Mouse (Mus musculus) midbrain, postnatal 0 days (tissue): ENCODE results near the gene Zfp346. TPM values are rescaled to one million over a fixed set of nuclear protein-coding genes. Genes with fewer than 3 reads are reported as not detected.

Source experiments
- ATAC-seq: fragments of 200-750 bp; cut with Nextera tagmentation; 2 replicates; pipeline ENCODE4 v1.8.0; 2017; ENCODE audit warnings: moderate number of reproducible peaks, mild to moderate bottlenecking, moderate TSS enrichment, moderate library complexity; ENCODE audit not compliant: low FRiP score
- DNase-seq: peaks from one replicate; pipeline ENCODE4 v3.0.0-alpha.2; 2015; ENCODE audit warnings: low spot score
- H3K27ac ChIP-seq: fragments of 300-500 bp; sonication (generic); 2 replicates; pipeline ENCODE4 v1.5.1; 2014; ENCODE audit warnings: low read depth, mild to moderate bottlenecking, low read length, mixed read lengths
- H3K27me3 ChIP-seq: fragments of 300-500 bp; sonication (generic); 2 replicates; pipeline ENCODE4 v1.6.1; 2014; ENCODE audit warnings: low read length, control low read depth, mixed read lengths; ENCODE audit not compliant: insufficient read depth
- H3K36me3 ChIP-seq: fragments of 300-500 bp; sonication (generic); 2 replicates; pipeline ENCODE4 v1.6.1; 2014; ENCODE audit warnings: low read length, control low read depth, mixed read lengths; ENCODE audit not compliant: insufficient read depth
- H3K4me1 ChIP-seq: fragments of 300-500 bp; sonication (generic); 2 replicates; pipeline ENCODE4 v1.6.1; 2014; ENCODE audit warnings: mild to moderate bottlenecking, control low read depth, antibody characterized with exemption, low read length, mixed read lengths; ENCODE audit not compliant: insufficient read depth
- H3K4me2 ChIP-seq: fragments of 300-500 bp; sonication (generic); 2 replicates; pipeline ENCODE4 v1.6.1; 2014; ENCODE audit warnings: low read depth, mild to moderate bottlenecking, low read length, mixed read lengths; ENCODE audit not compliant: poor library complexity, severe bottlenecking
- H3K4me3 ChIP-seq: fragments of 300-500 bp; sonication (generic); 2 replicates; pipeline ENCODE4 v1.5.1; 2014; ENCODE audit warnings: low read depth, mild to moderate bottlenecking, low read length, moderate library complexity
- H3K9ac ChIP-seq: fragments of 300-500 bp; sonication (generic); replicated peaks from 2 replicates; pipeline ENCODE4 v1.6.1; 2014; ENCODE audit warnings: mild to moderate bottlenecking, low read length, moderate library complexity, mixed read lengths; ENCODE audit not compliant: poor library complexity, severe bottlenecking
- H3K9me3 ChIP-seq: fragments of 300-500 bp; sonication (generic); 2 replicates; pipeline ENCODE4 v1.6.1; 2016; ENCODE audit warnings: low read length, control low read depth
- CTCF ChIP-seq: IDR thresholded peaks from 2 replicates; pipeline ENCODE4 v1.5.1; 2016; ENCODE audit warnings: antibody characterized with exemption, mild to moderate bottlenecking
- WGBS: fragments of 180-500 bp; shearing (Covaris S2); extraction: QIAGEN DNeasy Blood & Tissue Kit; methylation state at CpG from one replicate; pipeline ENCODE4 v1.1.7; 2014; 5-methylcytosine and 5-hydroxymethylcytosine counted together
- polyA plus RNA-seq: library from polyadenylated mRNA; unstranded; fragments of >200 nt; fragmentation: Nextera tagmentation; extraction: Ambion mirVana; gene quantifications from 2 replicates; pipeline ENCODE4 v1.2.1, GENCODE M21; 2015
- total RNA-seq: library from RNA; depleted of rRNA; stranded (reverse); fragments of >200 nt; gene quantifications from 2 replicates; pipeline ENCODE4 v1.2.3, GENCODE M21; 2014

The Zfp346 gene
- total and polyA plus RNA-seq, 2 experiments from 2014 or later: 24.8 to 36.8 TPM

DNA sequence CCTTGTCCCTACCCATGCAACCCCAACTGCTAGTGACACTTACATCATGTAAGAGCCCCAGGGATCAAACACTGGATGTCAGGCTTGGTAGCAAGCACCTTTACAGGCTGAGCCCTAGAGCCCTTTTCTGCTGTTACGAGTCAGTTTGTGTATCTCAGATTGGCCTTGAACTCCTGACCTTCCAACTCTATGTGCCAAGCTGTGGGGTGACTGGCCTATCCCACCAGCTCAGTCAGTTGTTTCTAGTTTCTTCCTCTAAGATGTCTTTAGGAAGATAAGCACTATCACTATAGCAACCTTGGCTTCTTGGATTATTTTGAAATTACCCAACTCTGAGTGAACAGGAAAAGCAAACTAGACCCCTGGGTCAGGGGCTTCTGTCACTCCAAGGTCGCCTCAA, 1.8 kb upstream of the Zfp346 start:
- WGBS: 73% methylated on average over 2 of the region's 2 CpGs
- ATAC-seq (no peak), DNase-seq (no peak)
- no peaks in the 10 kb centered on the region for H3K27me3 ChIP-seq
- H3K4me1 ChIP-seq: no peaks in the 10 kb centered on the region
- H3K36me3 ChIP-seq: no peaks in the 10 kb centered on the region
- H3K4me2 ChIP-seq: no peak overlapping the region
- no peaks in the 10 kb centered on the region for H3K9me3 ChIP-seq
- H3K27ac ChIP-seq: no peak overlapping the region
- no peak overlapping the region for H3K4me3 ChIP-seq
- TF ChIP-seq CTCF: no peak
- no peak overlapping the region for H3K9ac ChIP-seq

- peak overlapping the region; percentile 96 for H3K9ac ChIP-seq
- peak overlapping the region; percentile 77 for H3K4me2 ChIP-seq
- DNase-seq (no peak), ATAC-seq (no peak)
- WGBS: 23% methylated on average over 8 of the region's 8 CpGs
- TF ChIP-seq CTCF: no peak
- H3K4me1 ChIP-seq: no peaks in the 10 kb centered on the region
- H3K36me3 ChIP-seq: no peaks in the 10 kb centered on the region
- no peaks in the 10 kb centered on the region for H3K9me3 ChIP-seq
- H3K27ac ChIP-seq: peak overlapping the region; percentile 86
- H3K4me3 ChIP-seq: peak overlapping the region; percentile 90
- no peaks in the 10 kb centered on the region for H3K27me3 ChIP-seq
Measured at GRCm38 (mm10) chr13:55105953-55106691, 1.0 kb downstream of the Zfp346 start.

DNA sequence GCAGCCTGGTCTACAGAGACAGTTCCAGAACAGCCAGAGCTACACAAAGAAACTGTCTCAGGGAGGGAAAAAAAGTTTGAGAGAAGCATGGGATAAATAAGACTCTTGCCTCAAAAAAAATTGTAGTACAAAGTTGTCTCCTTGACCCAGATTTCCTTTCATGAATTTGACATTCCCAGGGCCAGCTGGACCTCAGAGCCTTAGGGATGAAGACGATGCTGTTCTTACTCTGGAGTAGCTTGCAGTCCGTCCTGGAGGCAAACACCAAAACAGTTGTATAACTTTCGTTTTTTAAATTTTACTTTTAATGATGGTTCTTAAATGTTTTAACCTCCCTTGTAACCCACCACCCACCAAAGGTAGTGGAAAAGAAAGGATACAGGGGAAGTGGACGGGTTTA, 2.0 kb downstream of the Zfp346 start:
- WGBS: 94% methylated on average over 4 of the region's 4 CpGs
- Histone ChIP-seq H3K4me1 (no peaks in the 10 kb centered on the region), H3K4me2 (no peak overlapping the region), H3K9ac (no peak overlapping the region), H3K9me3 (no peaks in the 10 kb centered on the region), H3K27me3 (no peaks in the 10 kb centered on the region), H3K36me3 (no peaks in the 10 kb centered on the region), H3K4me3 (no peak overlapping the region), H3K27ac (no peak overlapping the region)
- no peak for ATAC-seq
- no peak for TF ChIP-seq CTCF
- no peak for DNase-seq

GRCm38 (mm10) chr13:55107694-55108093, 2.6 kb downstream of the Zfp346 start:
- Histone ChIP-seq H3K4me1 (no peaks in the 10 kb centered on the region), H3K27me3 (no peaks in the 10 kb centered on the region), H3K9ac (no peak overlapping the region), H3K4me2 (no peak overlapping the region), H3K27ac (no peak overlapping the region), H3K9me3 (no peaks in the 10 kb centered on the region), H3K4me3 (no peak overlapping the region), H3K36me3 (no peaks in the 10 kb centered on the region)
- ATAC-seq (no peak), DNase-seq (no peak)
- 93% methylated on average over 8 of the region's 8 CpGs for WGBS
- no peak for TF ChIP-seq CTCF

DNA sequence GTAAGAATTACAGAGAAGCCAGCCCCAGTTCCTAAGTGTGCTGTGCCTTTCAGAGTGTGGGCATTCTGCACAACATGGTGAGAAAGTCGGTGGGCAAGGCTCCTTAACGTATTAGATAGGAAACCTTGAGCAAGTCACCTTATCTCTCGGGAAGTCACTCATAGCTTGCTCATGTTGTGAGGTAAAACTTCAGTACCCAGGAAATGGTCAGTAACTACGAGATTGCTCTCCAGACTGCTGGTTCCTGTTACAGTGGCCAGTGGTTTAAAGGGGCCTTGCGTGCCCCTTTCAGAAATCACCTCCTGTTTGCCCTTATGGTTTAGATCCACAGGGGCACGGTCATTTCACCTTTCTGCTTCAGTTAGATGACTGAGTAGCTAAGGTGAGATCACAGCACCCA, 9.3 kb downstream of the Zfp346 start:
- Histone ChIP-seq H3K36me3 (peaks cover 23% of the 10 kb centered on the region), H3K4me1 (no peaks in the 10 kb centered on the region)

GRCm38 (mm10) chr13:55124903-55125302, 19.8 kb downstream of the Zfp346 start:
- Histone ChIP-seq H3K27me3 (no peaks in the 10 kb centered on the region), H3K36me3 (peaks cover 19% of the 10 kb centered on the region), H3K4me1 (no peaks in the 10 kb centered on the region), H3K4me3 (no peak overlapping the region), H3K4me2 (no peak overlapping the region), H3K9ac (no peak overlapping the region), H3K27ac (no peak overlapping the region), H3K9me3 (no peaks in the 10 kb centered on the region)
- no peak for TF ChIP-seq CTCF
- ATAC-seq (no peak), DNase-seq (no peak)
- 97% methylated on average over 6 of the region's 6 CpGs for WGBS

More for the DNA sequence above, 9.3 kb downstream of the Zfp346 start:
- Histone ChIP-seq H3K4me2 (no peak overlapping the region), H3K4me3 (no peak overlapping the region), H3K9ac (no peak overlapping the region), H3K9me3 (no peaks in the 10 kb centered on the region), H3K27me3 (no peaks in the 10 kb centered on the region), H3K27ac (no peak overlapping the region)
- WGBS: 91% methylated on average over 6 of the region's 6 CpGs
- TF ChIP-seq CTCF: no peak
- no peak for ATAC-seq
- DNase-seq: no peak
